Mouse (Mus musculus) cerebellum, postnatal 4 days (tissue): ENCODE results near the gene Adamtsl5.
"Not testable (repeated sequence)": the region's sequence is repeated elsewhere in the genome, so short reads cannot be mapped to it uniquely, and the experiment has no call there.

Experiments used
- DNase-seq, 2 experiments: peaks; one replicate each; pipeline ENCODE4 v3.0.0; 2022; ENCODE audit warnings: low spot score in 2 of 2, mixed read lengths in 1 of 2

Gene Adamtsl5

GRCm38 (mm10) chr10:80372706-80373105 lies 24.5 kb upstream of the Adamtsl5 start:
- DNase-seq = no peak

DNA sequence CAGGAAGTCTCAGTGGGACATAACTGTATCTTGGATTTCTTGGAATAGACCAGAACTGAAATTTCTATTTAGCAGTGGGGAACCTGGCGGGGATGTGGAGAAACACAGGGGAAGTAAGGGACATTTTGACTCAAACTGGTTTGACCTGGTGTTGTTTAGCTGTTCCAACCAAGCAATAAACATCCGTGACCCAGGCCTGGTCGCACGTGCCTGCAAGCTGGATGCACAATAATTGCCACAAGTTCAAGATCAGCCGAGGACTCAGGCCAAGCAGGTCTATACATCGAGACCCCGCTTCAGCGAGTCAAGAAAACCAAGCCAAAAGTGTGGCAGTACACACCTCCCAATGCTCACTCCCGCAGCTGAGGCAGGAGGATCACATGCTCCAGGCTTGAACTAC lies 23.8 kb upstream of the Adamtsl5 start:
- DNase-seq = no peak

- DNase-seq = peak in 1 of 2 experiments; percentile 48
Observed at GRCm38 (mm10) chr10:80371411-80371966, 23.3 kb upstream of the Adamtsl5 start.

DNA sequence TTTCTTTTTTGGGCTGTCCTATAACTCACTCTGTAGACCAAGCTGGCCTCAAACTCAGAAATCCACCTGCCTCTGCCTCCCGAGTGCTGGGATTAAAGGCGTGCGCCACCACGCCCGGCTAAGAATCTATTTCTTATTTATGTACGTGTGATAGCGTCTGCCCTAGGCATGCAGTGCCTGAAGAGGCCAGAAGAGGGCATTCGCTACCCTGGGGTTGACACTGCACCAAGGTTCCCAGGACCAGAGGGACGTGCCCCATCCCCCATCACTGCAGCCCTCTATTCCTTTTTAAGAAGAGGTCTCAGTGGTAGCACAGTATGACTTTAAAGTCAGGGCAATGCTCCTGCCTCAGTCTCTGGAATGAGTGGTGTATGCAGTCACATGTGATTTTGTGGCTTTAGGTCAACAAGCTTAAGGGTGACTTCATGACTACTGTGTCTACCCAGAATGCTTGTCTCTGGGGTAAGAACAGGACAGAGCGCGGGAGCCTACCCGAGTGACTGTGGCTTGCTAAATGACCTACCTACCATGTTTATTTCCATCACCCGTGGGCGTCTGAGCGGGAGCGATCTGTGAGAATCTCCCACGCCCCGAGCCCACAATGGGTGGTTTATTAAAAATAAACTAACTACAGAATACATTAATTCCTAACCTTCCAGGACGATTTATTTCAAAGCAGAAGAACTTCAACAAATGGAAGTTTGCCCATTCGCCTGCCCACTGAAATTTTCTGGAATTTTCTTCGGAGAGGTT lies 22.0 kb upstream of the Adamtsl5 start:
- DNase-seq = no peak

DNA sequence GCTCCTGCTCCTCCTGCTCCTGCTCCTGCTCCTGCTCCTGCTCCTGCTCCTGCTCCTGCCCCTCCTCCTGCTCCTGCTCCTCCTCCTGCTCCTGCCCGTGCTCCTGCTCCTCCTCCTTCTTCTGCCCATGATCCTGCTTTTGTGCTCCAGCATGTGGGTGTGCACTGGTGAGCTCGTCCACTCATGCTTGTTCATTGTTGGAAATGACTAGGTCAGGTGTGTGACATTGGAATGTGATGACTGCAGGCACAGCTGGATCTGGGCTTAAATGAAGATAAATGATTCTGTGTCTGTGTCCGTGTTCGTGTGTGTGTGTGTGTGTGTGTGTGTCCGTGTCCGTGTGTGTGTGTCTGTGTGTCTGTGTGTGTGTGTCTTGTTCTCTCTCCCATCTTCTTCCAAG lies 20.2 kb upstream of the Adamtsl5 start:
- DNase-seq = no peak

DNA sequence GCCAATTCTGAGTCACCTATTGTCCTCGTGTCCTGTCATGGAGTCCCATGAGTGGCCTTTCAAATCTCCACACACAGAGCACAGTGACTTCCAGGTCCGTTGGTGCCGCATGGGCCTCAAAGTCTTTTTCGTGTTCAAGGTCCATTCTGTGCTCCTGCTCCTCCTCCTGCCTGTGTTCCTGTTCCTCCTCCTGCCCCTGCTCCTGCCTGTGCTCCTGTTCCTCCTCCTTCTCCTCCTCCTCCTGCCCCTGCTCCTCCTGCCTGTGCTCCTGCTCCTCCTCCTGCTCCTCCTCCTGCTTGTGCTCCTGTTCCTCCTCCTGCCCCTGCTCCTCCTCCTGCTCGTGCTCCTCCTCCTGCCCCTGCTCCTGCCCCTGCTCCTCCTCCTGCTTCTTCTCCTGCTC lies 19.7 kb upstream of the Adamtsl5 start:
- DNase-seq = no peak

- DNase-seq = no peak
Observed at GRCm38 (mm10) chr10:80365736-80366135, 17.5 kb upstream of the Adamtsl5 start.

DNA sequence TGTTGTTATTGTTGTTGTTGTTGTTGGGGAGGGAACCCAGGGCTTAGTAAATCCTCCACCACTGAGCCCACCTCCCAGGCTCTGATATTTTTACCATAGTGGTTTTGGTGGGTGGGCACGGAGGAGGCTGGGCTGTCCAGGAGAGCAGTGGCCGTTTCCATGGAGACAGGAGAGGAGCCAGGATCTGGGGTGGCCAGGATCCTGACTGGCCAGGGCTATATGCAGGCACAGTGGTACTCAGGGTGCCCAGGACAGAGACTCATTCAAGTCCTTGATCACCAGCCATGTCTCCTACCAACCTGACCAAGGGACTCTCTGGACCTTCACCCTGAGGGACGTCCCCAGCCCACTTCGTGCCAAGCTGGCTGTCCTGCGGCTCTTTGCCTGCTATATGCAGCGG lies 15.5 kb upstream of the Adamtsl5 start:
- DNase-seq = no peak

- DNase-seq = no peak
Observed at GRCm38 (mm10) chr10:80357994-80358639, 9.9 kb upstream of the Adamtsl5 start.

DNA sequence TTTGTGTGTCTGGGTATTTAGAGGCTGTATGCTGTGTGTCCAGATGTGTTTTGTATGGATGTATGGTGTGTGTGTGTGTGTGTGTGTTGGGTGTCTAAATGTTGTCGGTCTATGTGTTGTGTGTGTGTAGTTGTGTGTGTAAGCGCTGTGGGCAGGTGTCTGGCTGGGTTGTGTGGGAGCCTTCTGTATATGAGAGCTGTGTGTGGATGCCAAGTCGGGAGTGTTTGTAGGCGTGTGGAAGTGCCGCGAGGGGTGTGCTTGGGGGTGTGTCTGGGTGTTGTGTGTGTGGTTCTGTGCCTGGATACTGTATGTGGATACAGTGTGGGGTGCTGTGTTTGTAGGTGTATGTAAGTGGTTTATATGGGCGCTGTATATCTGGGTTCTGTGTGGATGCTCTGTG lies 9.1 kb upstream of the Adamtsl5 start:
- DNase-seq = no peak

- DNase-seq = no peak
Observed at GRCm38 (mm10) chr10:80356737-80357136, 8.5 kb upstream of the Adamtsl5 start.

GRCm38 (mm10) chr10:80356001-80356682 lies 7.9 kb upstream of the Adamtsl5 start, which contains the start of gene Plk5:
TSS of gene Plk5 (plus strand) at chr10:80356459.
- DNase-seq = no peak

DNA sequence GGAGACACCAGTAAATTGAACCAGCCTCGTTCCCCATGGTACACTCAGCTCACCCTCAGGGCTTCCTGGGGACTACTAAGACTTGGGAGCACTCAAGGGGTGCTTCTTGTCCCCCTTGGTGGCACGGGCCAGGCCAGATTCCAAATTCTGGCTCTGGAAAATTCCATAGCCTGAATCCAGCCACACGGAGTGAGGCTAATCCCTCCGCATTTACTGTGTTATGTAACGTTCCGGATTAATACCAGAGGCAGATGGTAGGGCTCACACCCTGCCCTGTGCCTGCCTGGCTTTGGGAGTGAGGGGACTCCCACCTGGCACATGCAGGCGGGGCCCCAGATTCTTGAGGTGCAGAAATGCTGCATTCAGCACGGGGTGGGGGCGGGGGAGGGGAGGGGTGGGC lies 7.2 kb upstream of the Adamtsl5 start:
- DNase-seq = no peak

GRCm38 (mm10) chr10:80352727-80353126 lies 4.5 kb upstream of the Adamtsl5 start:
- DNase-seq = no peak

DNA sequence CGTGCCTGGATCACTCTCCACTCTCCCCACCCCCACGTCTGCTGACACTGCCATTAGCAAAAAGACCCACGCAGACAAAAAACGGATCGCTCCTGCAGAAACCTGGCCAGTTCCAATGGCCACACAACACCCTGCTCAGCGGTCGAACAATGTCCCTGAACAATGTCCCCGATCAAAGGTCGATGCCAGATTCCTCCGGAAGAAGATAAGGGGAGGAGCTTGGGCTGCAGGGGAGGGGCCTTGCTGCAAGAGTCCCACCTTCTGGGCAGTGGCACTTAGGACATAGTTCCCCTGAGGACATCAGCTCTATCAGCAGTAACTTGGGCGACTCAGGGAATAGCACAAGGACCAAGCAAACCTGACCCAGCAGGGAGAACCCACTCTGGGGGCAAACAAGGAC lies 3.7 kb upstream of the Adamtsl5 start:
- DNase-seq = no peak

GRCm38 (mm10) chr10:80350292-80350691 lies 2.1 kb upstream of the Adamtsl5 start:
- peak; percentile 66 to 86 for DNase-seq

DNA sequence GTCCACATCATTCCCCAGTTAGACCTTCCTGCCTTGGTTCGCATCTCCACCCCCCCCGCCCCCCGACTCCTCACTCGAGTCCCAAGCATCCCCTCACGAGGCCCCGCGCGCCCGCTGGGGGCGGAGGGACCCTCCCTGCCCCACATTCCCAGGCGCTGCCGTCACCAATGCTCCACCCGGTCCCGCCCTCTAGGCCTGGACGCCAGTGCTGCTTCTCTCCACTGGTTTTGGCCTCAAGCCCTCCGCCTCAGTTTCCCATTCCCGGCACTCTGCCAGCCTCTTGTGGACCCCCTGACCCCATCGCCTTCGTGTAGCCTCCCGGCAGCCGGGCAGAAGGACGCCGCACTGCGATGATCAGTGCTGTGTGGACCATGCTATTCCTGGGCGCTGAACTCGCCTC lies 769 bp upstream of the Adamtsl5 start:
- DNase-seq = no peak

DNA sequence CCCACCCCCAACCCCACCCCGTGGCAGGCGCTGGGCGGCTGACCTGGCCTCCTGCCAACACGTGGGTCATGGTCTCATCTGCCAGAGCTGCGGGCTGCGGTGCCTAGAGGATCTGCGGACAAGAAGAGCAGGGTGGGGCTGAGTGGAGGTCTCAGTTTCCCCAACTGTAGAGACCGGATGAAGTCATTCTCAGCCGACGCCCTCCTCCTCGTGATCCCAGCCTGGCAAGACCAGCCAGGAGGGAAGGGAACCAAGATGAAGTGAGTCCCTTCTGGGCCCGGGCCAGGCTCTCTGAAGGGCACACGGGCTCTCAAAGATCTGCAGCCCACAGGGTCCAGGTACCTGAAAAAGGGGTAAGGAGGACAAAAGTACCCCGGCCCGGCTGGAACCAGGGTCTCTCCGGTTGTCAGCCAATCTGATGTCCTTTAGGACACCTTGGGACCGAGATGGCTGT lies 671 bp downstream of the Adamtsl5 start:
- DNase-seq = no peak

- DNase-seq = not testable (repeated sequence)
Observed at GRCm38 (mm10) chr10:80345929-80346328, 2.3 kb downstream of the Adamtsl5 start.

DNA sequence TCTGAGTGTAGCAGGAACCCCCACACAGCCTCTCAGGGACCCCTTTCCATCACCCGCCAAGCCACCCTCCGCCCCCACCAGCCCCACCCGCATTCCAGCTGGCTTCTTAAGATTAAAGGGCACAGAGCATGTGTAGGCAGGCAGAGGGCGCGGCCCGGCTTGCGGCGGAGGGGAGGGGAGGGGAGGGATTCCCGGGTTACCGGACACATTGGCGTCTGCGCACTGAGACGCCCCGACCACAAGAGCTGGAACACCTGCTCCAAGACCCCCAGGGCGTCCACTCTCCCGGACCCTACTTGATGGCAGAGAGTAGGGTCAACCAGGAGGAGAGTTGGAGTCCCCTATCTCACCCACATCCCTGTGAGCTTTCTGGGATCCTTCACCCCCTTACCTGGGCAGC lies 3.1 kb downstream of the Adamtsl5 start:
- DNase-seq = no peak

- DNase-seq = no peak
Observed at GRCm38 (mm10) chr10:80344131-80344661, 4.0 kb downstream of the Adamtsl5 start.

DNA sequence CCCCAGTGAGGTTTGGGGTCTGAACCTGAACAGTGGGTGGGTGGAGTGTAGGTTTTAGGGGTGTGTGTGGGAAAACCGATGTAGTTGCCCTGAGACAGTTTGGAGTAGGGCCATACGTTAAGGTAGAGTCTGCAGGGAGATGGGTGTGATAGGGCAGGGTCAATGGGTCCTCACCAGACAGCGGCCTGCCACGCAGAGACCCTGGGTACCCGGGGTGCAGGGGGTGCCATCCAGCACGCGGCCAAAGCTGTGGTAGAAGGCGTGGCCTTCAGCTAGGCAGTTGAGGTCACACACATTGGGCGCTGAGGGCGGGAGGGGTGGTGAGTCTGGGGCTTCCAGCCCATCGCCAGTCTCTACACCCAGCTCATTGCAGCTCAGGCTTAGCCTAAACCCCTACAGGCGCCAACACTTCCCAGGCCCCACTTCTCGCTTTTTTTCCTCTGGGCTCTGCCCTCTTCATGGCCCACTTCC lies 4.8 kb downstream of the Adamtsl5 start:
- DNase-seq = no peak
